Mouse (Mus musculus) left cerebral cortex, adult 2 months (tissue): ENCODE measurements at regions not wholly inside any gene's neighbourhood (a gene's known extent, or its start where the extent isn't known, plus 50 kb on each side); places are given as distances from the start of the nearest gene placed in this dataset.

Experiments
- DNase-seq, 2 experiments: peaks; one replicate each; pipeline ENCODE4 v3.0.0; 2021 to 2022; ENCODE audit warnings: low spot score in 2 of 2, mixed read lengths in 1 of 2; ENCODE audit errors: extremely low spot score in 1 of 2
- H3K27ac ChIP-seq: fragments of 200-600 bp; 2 replicates; pipeline ENCODE4 v1.8.1; 2022
- H3K4me3 ChIP-seq: fragments of 200-600 bp; 2 replicates; pipeline ENCODE4 v1.8.1; 2022
- CTCF ChIP-seq: fragments of 200-600 bp; IDR thresholded peaks from 2 replicates; pipeline ENCODE4 v1.8.1; 2022; ENCODE audit warnings: antibody characterized with exemption, mild to moderate bottlenecking, moderate library complexity
- intact Hi-C: fragments of 180-260 bp; cut with DNase I; formaldehyde crosslinking; loops from one replicate; pipeline ENCODE4 v1.15.1; 2025

DNA sequence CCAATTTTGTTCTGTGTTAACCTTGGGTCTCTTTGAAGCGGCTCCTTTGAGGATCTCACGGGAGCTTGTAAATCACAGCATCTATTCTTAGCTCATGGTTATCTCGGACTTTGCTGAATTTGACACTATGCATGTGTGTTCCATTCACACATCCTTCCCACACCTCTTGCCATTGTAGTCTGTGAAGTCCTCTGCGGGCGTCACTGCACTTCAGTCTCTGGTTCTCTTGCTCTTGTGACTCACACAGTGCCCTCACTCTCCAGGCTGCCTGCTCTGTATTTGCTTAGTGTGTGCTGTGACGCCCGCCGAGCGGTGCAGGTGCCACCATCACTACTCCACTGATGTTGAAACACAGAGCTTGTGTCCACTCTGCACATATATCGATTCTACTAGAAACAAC, 1271.2 kb downstream of the Synb start:
- Histone ChIP-seq H3K4me3 (no peak overlapping the region), H3K27ac (no peak overlapping the region)
- DNase-seq, result no peak
- intact Hi-C loops, result no loop called here
- TF ChIP-seq CTCF, result no peak

DNA sequence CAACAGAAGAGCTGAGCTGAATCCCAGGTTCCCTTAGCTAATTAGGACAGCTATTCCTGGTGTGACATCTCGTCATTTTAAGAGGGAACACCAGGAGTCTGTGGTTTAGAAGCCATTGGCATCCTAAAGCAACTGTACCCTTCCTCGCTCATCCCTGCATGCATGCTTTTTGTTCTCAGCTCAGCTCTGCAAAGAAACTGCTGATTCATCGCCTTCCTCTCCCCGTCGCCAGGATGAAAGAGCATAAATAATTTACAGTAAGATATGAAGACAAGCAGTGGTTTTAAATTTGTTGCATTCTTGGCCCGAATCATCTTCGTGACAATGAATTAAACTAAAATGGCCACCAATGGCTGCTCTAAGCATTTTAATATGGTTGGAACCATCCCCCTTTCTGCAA, 1272.9 kb downstream of the Synb start:
- no peak for TF ChIP-seq CTCF
- intact Hi-C loops, result no loop called here
- peak in 1 of 2 experiments; percentile 16 for DNase-seq
- Histone ChIP-seq H3K4me3 (no peak overlapping the region), H3K27ac (no peak overlapping the region; the same call in none of the 2 replicates)

DNA sequence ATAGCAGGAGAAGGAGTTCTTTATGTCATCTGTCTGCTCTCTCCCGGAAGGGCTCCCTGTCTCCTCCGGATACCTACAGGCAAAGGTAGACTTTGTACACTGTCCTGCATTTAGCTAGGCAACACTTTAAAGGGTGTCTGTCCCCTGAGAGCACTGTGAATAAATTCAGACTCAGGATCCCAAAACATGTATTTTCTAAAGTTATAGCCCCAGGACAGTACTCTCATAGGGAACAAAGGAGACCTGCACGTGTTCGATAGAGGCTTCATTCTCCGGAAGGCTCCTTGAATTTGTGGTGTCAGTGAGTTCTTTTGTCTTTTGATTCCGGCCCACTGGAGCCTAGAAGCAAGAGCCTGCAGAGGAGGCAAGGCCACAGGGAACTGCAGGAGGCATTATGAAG, 1273.3 kb downstream of the Synb start:
- no peak for DNase-seq
- intact Hi-C loops, result loop anchor here (1.0 kb wide), 1 partner anchor 27 kb away; no protein-coding TSS in a partner anchor
- no peak for TF ChIP-seq CTCF
- no peak overlapping the region; the same call in none of the 2 replicates for H3K27ac ChIP-seq
- no peak overlapping the region for H3K4me3 ChIP-seq

DNA sequence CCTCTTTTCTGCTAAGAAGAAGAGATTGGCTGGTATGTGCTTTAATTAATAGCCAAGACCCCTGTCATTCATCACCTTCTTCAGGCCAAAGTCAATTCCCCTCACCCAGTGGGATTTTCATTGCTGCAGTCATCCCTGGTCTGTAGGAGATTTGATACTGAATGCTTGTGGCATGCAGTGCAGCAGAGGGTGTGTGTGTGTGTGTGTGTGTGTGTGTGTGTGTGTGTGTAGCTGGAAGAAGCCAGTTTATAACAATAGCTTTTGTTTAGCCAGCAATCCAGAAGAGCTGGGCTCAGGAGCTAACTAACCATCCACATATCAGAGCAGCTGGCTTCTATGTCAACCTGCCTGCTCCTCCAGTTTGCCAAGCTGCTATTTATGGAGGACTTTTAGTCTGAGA, 1275.4 kb downstream of the Synb start:
- intact Hi-C loops, result no loop called here
- DNase-seq, result no peak
- no peak overlapping the region for H3K27ac ChIP-seq
- TF ChIP-seq CTCF, result no peak
- H3K4me3 ChIP-seq, result no peak overlapping the region

DNA sequence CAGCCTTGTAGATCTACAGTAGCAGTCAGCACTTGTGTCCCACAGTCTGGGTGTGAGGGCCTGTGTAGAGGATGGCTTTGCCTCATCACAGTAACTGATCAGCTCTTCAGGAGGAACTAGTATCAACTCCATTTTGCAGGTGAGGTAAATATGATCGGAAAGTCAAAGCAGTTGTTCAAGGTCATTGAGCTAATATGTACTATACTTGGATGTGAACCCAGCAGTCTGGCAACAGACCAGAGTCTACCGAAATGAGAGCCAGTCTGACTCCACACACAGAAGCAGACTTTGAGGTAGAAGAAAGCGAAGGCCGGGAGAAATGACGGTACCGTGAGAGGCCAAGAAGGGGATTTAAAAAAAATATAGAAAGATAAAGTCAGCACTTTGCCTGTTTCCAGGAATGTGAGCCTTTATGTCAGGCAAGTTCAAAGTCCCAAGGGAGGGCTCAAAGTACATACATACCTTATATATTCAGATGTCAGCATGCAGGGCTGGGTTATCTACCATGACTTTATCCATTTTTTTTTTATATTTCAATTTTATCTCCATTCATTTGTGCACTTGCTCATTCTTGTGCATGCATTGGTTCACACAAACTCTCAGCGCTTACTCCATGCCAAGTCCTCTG, 1297.2 kb downstream of the Synb start:
- Histone ChIP-seq H3K27ac (no peak overlapping the region), H3K4me3 (no peak overlapping the region)
- intact Hi-C loops, result no loop called here
- no peak for DNase-seq
- TF ChIP-seq CTCF, result no peak

DNA sequence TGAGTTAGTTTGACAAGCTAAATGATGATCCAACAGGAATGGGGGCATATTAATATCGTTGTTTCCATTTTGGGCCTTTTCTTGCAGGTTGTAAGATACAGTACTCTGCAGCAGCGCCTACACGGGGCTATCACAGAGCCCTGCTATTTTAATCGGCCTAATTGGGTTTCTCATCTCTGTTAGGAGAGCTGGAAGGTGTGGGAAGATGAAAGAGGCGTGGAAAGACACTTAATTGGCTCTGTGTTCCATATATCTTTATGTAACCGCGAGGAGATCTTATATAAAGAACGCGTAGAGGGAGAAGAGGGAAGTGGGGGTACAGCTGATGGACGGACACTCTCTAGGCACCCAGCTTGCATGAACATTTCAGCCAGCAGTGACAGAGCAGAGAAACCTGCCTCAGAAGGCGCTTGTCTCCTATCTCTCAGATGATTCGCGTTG, 1300.5 kb downstream of the Synb start:
- intact Hi-C loops, result loop anchor here (1.0 to 2.0 kb wide), 6 partner anchors 27 to 501 kb away; no protein-coding TSS in a partner anchor
- Histone ChIP-seq H3K4me3 (peak overlapping the region; percentile 26; the same call in 1 of the 2 replicates), H3K27ac (peak overlapping the region; percentile 84)
- no peak for TF ChIP-seq CTCF
- peak; percentile 42 to 46 for DNase-seq

DNA sequence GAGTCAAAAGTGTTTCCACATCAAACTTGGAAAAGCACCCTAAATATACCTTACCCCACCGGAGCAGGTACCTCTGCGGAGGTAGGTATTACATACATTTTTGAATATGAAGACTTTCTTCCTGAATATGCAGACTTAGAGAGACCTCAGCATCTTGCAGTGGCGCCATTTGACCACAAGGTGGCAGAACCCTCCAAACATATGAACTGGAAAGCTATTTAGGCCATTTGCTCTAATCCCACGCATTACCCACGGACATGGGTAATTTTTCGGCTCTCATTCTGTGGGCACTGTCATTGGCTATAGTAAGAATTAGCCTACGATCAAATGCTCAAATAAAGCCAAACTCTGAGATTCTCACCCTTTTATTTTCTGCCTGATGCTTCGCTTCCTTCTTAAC, 1301.0 kb downstream of the Synb start:
- Histone ChIP-seq H3K4me3 (peak overlapping the region; percentile 26; the same call in 1 of the 2 replicates), H3K27ac (peak overlapping the region; percentile 84)
- intact Hi-C loops, result loop anchor here (1.0 to 2.0 kb wide), 6 partner anchors 27 to 501 kb away; no protein-coding TSS in a partner anchor
- TF ChIP-seq CTCF, result peak; percentile 98
- DNase-seq, result peak; percentile 72 to 83

DNA sequence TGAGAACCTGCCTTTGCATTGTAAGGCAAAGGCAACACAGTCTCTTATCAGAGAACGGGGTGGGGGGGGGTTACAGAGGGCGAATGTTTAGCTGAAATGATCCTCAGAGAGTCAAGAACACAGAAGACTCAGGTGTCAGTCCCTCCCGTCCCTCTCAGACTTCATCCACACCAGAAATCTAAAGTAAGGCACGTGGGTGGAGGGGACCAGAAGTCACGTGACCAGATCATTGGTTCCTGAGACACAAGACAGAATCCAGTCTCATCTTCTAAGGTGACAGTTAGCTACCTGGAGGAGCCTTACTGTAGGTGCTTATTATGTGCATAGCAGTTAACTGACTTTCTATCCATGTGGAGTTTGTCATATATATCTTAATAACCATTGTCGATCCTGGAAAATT, 1302.0 kb downstream of the Synb start:
- no peak for DNase-seq
- no peak for TF ChIP-seq CTCF
- Histone ChIP-seq H3K4me3 (no peak overlapping the region), H3K27ac (no peak overlapping the region)
- intact Hi-C loops, result loop anchor here (2.0 kb wide), 4 partner anchors 43 to 159 kb away; no protein-coding TSS in a partner anchor

DNA sequence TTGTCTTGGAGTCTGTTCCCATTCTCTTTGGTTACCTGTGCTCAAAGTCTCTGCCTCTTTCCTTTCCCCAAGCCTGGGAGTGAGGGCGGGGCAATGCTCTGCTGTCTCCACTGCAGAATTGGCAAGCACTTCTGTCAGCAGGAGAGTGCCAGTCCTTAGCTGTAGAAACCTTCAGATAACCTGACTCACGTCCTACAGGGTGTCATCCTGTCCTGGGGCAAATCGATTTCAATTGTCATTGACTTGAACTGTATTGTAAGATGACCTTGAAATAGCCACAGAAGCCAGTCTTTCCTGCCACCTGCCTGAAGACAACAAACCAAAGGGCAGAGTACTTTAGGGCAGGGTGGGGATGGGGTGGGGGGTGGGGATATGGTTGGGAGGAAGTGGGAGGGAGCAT, 1303.8 kb downstream of the Synb start:
- Histone ChIP-seq H3K4me3 (no peak overlapping the region), H3K27ac (no peak overlapping the region)
- no peak for DNase-seq
- intact Hi-C loops, result no loop called here
- no peak for TF ChIP-seq CTCF
